Mouse (Mus musculus) 3134 (cell line): ENCODE data around the gene Ubtd1.

ENCODE experiments used
- DNase-seq: peaks from one replicate; pipeline ENCODE4 v3.0.0-alpha.2; 2011; ENCODE audit warnings: low spot score; ENCODE audit not compliant: insufficient read length; ENCODE audit errors: extremely low read depth

Ubtd1 gene

GRCm38 (mm10) chr19:41981595-41981927 lies at the start of gene Ubtd1:
TSS of gene Ubtd1 (plus strand) at chr19:41981763.
- DNase-seq, result no peak

- DNase-seq, result no peak
These were observed 48.9 kb upstream of the Ubtd1 start for GRCm38 (mm10) chr19:41932686-41933085.

- peak; percentile 94 for DNase-seq
These were observed 48.1 kb upstream of the Ubtd1 start, which contains the start of the genes Exosc1 and Zdhhc16 for GRCm38 (mm10) chr19:41933179-41934086. TSS of gene Exosc1 (minus strand) at chr19:41933423. TSS of gene Zdhhc16 (plus strand) at chr19:41933480.

- no peak for DNase-seq
These were observed 47.4 kb upstream of the Ubtd1 start for GRCm38 (mm10) chr19:41934124-41934523.

- no peak for DNase-seq
These were observed 45.6 kb upstream of the Ubtd1 start for GRCm38 (mm10) chr19:41935921-41936320.

- DNase-seq, result no peak
These were observed 43.0 kb upstream of the Ubtd1 start for GRCm38 (mm10) chr19:41938539-41938938.

- DNase-seq, result no peak
These were observed 37.7 kb upstream of the Ubtd1 start for GRCm38 (mm10) chr19:41943841-41944240.

GRCm38 (mm10) chr19:41952287-41952686 lies 29.3 kb upstream of the Ubtd1 start:
- no peak for DNase-seq

- DNase-seq, result no peak
These were observed 28.0 kb upstream of the Ubtd1 start for GRCm38 (mm10) chr19:41953574-41953973.

- DNase-seq, result no peak
These were observed 11.9 kb upstream of the Ubtd1 start for GRCm38 (mm10) chr19:41969618-41970017.

- no peak for DNase-seq
These were observed 7.4 kb upstream of the Ubtd1 start for GRCm38 (mm10) chr19:41973891-41974794.

- DNase-seq, result no peak
These were observed 1.1 kb upstream of the Ubtd1 start for GRCm38 (mm10) chr19:41980422-41980818.

GRCm38 (mm10) chr19:41980819-41981594 lies 556 bp upstream of the Ubtd1 start, which contains the start of gene Mms19:
TSS of gene Mms19 (minus strand) at chr19:41981157.
- DNase-seq, result peak; percentile 99

- DNase-seq, result peak; percentile 61
These were observed 598 bp downstream of the Ubtd1 start for GRCm38 (mm10) chr19:41981931-41982790.

- DNase-seq, result peak; percentile 29
These were observed 1.2 kb downstream of the Ubtd1 start for GRCm38 (mm10) chr19:41982791-41983150.

GRCm38 (mm10) chr19:41985994-41986393 lies 4.4 kb downstream of the Ubtd1 start:
- DNase-seq, result no peak

GRCm38 (mm10) chr19:41987206-41987605 lies 5.6 kb downstream of the Ubtd1 start:
- no peak for DNase-seq

GRCm38 (mm10) chr19:41989810-41990209 lies 8.2 kb downstream of the Ubtd1 start:
- no peak for DNase-seq

- no peak for DNase-seq
These were observed 10.4 kb downstream of the Ubtd1 start for GRCm38 (mm10) chr19:41991926-41992477.
